Mouse (Mus musculus): ENCODE data around the gene Irs3.

Gene Irs3

GRCm38 (mm10) chr5:137645652-137646091 lies at the start of gene Irs3:
TSS of gene Irs3 (minus strand) at chr5:137645714.
- DNase-seq (ENCODE audit: low spot score), result no peak

- DNase-seq (ENCODE audit: low spot score), result peak; percentile 50
Observed at GRCm38 (mm10) chr5:137694796-137695195, 49.3 kb upstream of the Irs3 start.

GRCm38 (mm10) chr5:137691881-137692280 lies 46.4 kb upstream of the Irs3 start:
- no peak for DNase-seq (ENCODE audit: low spot score)

- peak; percentile 74 for DNase-seq (ENCODE audit: low spot score)
Observed at GRCm38 (mm10) chr5:137690531-137690930, 45.0 kb upstream of the Irs3 start.

- DNase-seq (ENCODE audit: low spot score), result no peak
Observed at GRCm38 (mm10) chr5:137689974-137690373, 44.5 kb upstream of the Irs3 start.

- no peak for DNase-seq (ENCODE audit: low spot score)
Observed at GRCm38 (mm10) chr5:137686127-137686790, 40.7 kb upstream of the Irs3 start.

- DNase-seq (ENCODE audit: low spot score), result no peak
Observed at GRCm38 (mm10) chr5:137685653-137686052, 40.1 kb upstream of the Irs3 start.

GRCm38 (mm10) chr5:137684294-137685123 lies 39.0 kb upstream of the Irs3 start, which contains the start of gene Agfg2:
TSS of gene Agfg2 (minus strand) at chr5:137684726.
- peak; percentile 97 for DNase-seq (ENCODE audit: low spot score)

- DNase-seq (ENCODE audit: low spot score), result peak; percentile 60
Observed at GRCm38 (mm10) chr5:137683388-137684293, 38.1 kb upstream of the Irs3 start.

- DNase-seq (ENCODE audit: low spot score), result no peak
Observed at GRCm38 (mm10) chr5:137682526-137682925, 37.0 kb upstream of the Irs3 start.

GRCm38 (mm10) chr5:137679726-137680125 lies 34.2 kb upstream of the Irs3 start:
- DNase-seq (ENCODE audit: low spot score), result peak; percentile 54

- DNase-seq (ENCODE audit: low spot score), result no peak
Observed at GRCm38 (mm10) chr5:137678736-137679135, 33.2 kb upstream of the Irs3 start.

- no peak for DNase-seq (ENCODE audit: low spot score)
Observed at GRCm38 (mm10) chr5:137677859-137678258, 32.3 kb upstream of the Irs3 start.

GRCm38 (mm10) chr5:137674786-137675185 lies 29.3 kb upstream of the Irs3 start:
- DNase-seq (ENCODE audit: low spot score), result no peak

GRCm38 (mm10) chr5:137673015-137673414 lies 27.5 kb upstream of the Irs3 start:
- no peak for DNase-seq (ENCODE audit: low spot score)

GRCm38 (mm10) chr5:137672361-137672760 lies 26.8 kb upstream of the Irs3 start:
- no peak for DNase-seq (ENCODE audit: low spot score)

GRCm38 (mm10) chr5:137671443-137672240 lies 26.1 kb upstream of the Irs3 start:
- DNase-seq (ENCODE audit: low spot score), result peak; percentile 86

GRCm38 (mm10) chr5:137670240-137670639 lies 24.7 kb upstream of the Irs3 start:
- no peak for DNase-seq (ENCODE audit: low spot score)

GRCm38 (mm10) chr5:137668971-137669370 lies 23.5 kb upstream of the Irs3 start:
- DNase-seq (ENCODE audit: low spot score), result no peak

- DNase-seq (ENCODE audit: low spot score), result no peak
Observed at GRCm38 (mm10) chr5:137663057-137663456, 17.5 kb upstream of the Irs3 start.

- DNase-seq (ENCODE audit: low spot score), result peak; percentile 95
Observed at GRCm38 (mm10) chr5:137660064-137660688, 14.7 kb upstream of the Irs3 start.
